Mouse (Mus musculus) lung, embryonic 14.5 days (tissue): ENCODE data around the gene Fbxo42. TPM values are rescaled to one million over a fixed set of nuclear protein-coding genes. Genes with fewer than 3 reads are reported as not detected.
A peak's percentile ranks its signal among the peaks of the same experiment; 100 is the strongest.

Experiments
- ATAC-seq: fragments of 200-750 bp; cut with Nextera tagmentation; 2 replicates; pipeline ENCODE4 v1.8.0; 2017; ENCODE audit warnings: mild to moderate bottlenecking, moderate TSS enrichment, moderate library complexity; ENCODE audit not compliant: insufficient read depth
- DNase-seq: peaks from one replicate; pipeline ENCODE4 v3.0.0-alpha.2; 2015
- H3K27ac ChIP-seq: fragments of 300-500 bp; sonication (generic); 2 replicates; pipeline ENCODE4 v1.5.1; 2014; ENCODE audit warnings: low read depth, mild to moderate bottlenecking, moderate library complexity
- H3K27me3 ChIP-seq: fragments of 300-500 bp; sonication (generic); 2 replicates; pipeline ENCODE4 v1.6.1; 2014; ENCODE audit warnings: low read length, control low read depth; ENCODE audit not compliant: insufficient read depth
- H3K36me3 ChIP-seq: fragments of 300-500 bp; sonication (generic); 2 replicates; pipeline ENCODE4 v1.6.1; 2014; ENCODE audit warnings: control low read depth; ENCODE audit not compliant: insufficient read depth
- H3K4me1 ChIP-seq: fragments of 300-500 bp; sonication (generic); 2 replicates; pipeline ENCODE4 v1.6.1; 2014; ENCODE audit warnings: antibody characterized with exemption, control low read depth; ENCODE audit not compliant: insufficient read depth
- H3K4me2 ChIP-seq: fragments of 300-500 bp; sonication (generic); 2 replicates; pipeline ENCODE4 v1.6.1; 2014; ENCODE audit warnings: mild to moderate bottlenecking
- H3K4me3 ChIP-seq: fragments of 300-500 bp; sonication (generic); 2 replicates; pipeline ENCODE4 v1.5.1; 2014; ENCODE audit warnings: low read depth, low read length
- H3K9ac ChIP-seq: fragments of 300-500 bp; sonication (generic); 2 replicates; pipeline ENCODE4 v1.6.1; 2014
- H3K9me3 ChIP-seq: fragments of 300-500 bp; sonication (generic); 2 replicates; pipeline ENCODE4 v1.6.1; 2016; ENCODE audit warnings: low read depth, low read length, control low read depth
- CTCF ChIP-seq: IDR thresholded peaks from 2 replicates; pipeline ENCODE4 v1.5.1; 2016; ENCODE audit warnings: antibody characterized with exemption, low read depth
- WGBS: fragments of 180-500 bp; shearing (Covaris S2); extraction: QIAGEN DNeasy Blood & Tissue Kit; methylation state at CpG from one replicate; pipeline ENCODE4 v1.1.7; 2014; 5-methylcytosine and 5-hydroxymethylcytosine counted together
- polyA plus RNA-seq: library from polyadenylated mRNA; unstranded; fragments of >200 nt; fragmentation: Nextera tagmentation; extraction: Ambion mirVana; gene quantifications from 2 replicates; pipeline ENCODE4 v1.2.1, GENCODE M21; 2014

Fbxo42 gene
- polyA plus RNA-seq, 1 experiment from 2014 or later = 28.6 TPM

GRCm38 (mm10) chr4:141248614-141248978 lies 100.9 kb downstream of the Fbxo42 start:
- WGBS = 19% methylated on average over 11 of the region's 11 CpGs
- Histone ChIP-seq H3K9ac (no peak overlapping the region), H3K27me3 (peaks cover 37% of the 10 kb centered on the region), H3K4me1 (peaks cover 29% of the 10 kb centered on the region), H3K27ac (no peak overlapping the region), H3K9me3 (no peaks in the 10 kb centered on the region), H3K4me2 (peak overlapping the region; percentile 69), H3K36me3 (0 out of 2 replicates have a peak, but pooled peaks cover 17% of the 10 kb centered on the region), H3K4me3 (peak overlapping the region; percentile 38)
- TF ChIP-seq CTCF = no peak
- DNase-seq (no peak), ATAC-seq (0 out of 2 replicates have a peak, but pooled peaks have one; percentile 1)

DNA sequence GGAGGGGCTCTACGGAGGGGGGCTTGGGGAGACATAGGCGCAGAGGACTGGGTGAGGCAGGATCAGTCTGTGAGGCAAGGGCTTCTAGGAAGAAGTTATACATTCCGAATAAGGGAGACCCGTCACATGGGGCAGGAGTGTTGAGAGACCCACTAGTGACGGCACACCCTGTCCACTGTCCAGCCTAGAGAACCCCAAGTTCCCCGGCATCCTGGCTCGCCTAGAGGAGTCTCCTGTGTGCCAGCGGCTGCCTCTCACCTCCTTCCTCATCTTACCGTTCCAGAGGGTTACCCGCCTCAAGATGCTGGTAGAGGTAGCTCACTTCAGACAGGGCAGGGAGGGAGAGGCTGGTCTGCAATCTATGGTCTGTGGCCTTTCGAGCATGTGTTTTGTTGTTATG lies 101.7 kb downstream of the Fbxo42 start:
- Histone ChIP-seq H3K27ac (no peak overlapping the region), H3K9ac (no peak overlapping the region), H3K27me3 (peaks cover 37% of the 10 kb centered on the region), H3K4me1 (peaks cover 23% of the 10 kb centered on the region), H3K4me3 (no peak overlapping the region), H3K9me3 (no peaks in the 10 kb centered on the region), H3K36me3 (peaks cover 19% of the 10 kb centered on the region; the same call in 1 of the 2 replicates), H3K4me2 (no peak overlapping the region)
- no peak for ATAC-seq
- DNase-seq = no peak
- 80% methylated on average over 11 of the region's 11 CpGs for WGBS
- TF ChIP-seq CTCF = no peak

DNA sequence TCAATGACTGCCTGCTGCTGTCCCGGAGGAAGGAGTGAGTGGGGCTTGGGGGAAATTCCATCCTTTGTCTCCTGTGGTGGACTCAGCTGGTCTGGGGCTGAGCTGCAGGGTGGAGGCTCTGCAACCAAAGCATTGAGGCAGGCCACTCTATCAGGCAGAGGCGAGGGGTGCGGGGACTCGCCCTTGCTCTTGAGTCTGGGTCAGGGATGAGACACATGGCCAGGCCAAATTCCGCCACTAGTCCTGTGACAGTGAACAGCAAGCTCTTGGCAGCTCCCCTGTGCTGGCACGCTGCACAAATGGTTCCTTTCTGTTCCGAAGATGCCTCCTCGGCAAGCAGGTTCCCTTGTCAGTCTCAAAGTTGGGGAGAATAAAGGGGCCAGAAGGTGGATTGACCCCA lies 103.4 kb downstream of the Fbxo42 start:
- H3K9ac ChIP-seq = no peak overlapping the region
- peaks cover 11% of the 10 kb centered on the region; the same call in 1 of the 2 replicates for H3K4me1 ChIP-seq
- H3K27me3 ChIP-seq = peaks cover 33% of the 10 kb centered on the region
- TF ChIP-seq CTCF = no peak
- no peak overlapping the region for H3K4me3 ChIP-seq
- no peak for ATAC-seq
- H3K9me3 ChIP-seq = no peaks in the 10 kb centered on the region
- WGBS = 79% methylated on average over 8 of the region's 8 CpGs
- no peak overlapping the region for H3K27ac ChIP-seq
- peaks cover 25% of the 10 kb centered on the region; the same call in 1 of the 2 replicates for H3K36me3 ChIP-seq
- no peak for DNase-seq
- H3K4me2 ChIP-seq = no peak overlapping the region

- peak; percentile 28 for TF ChIP-seq CTCF
- Histone ChIP-seq H3K4me1 (peaks cover 3% of the 10 kb centered on the region; the same call in 1 of the 2 replicates), H3K9me3 (no peaks in the 10 kb centered on the region), H3K4me2 (no peak overlapping the region), H3K27ac (no peak overlapping the region), H3K36me3 (peaks cover 28% of the 10 kb centered on the region; the same call in 1 of the 2 replicates), H3K4me3 (no peak overlapping the region), H3K27me3 (peaks cover 19% of the 10 kb centered on the region), H3K9ac (no peak overlapping the region)
- DNase-seq = no peak
- WGBS = 66% methylated on average over 2 of the region's 2 CpGs
- no peak for ATAC-seq
Observed at GRCm38 (mm10) chr4:141252641-141253040, 104.9 kb downstream of the Fbxo42 start.

Other genes starting within 250 kb of the Fbxo42 start
- 1.1 and 1.8 TPM in 2 replicates for gene Padi2, start 241.6 kb upstream of the Fbxo42 start, polyA plus RNA-seq
- gene Sdhb, start 186.7 kb upstream of the Fbxo42 start, polyA plus RNA-seq = 382 and 392 TPM in 2 replicates
- gene Atp13a2, start 161.0 kb upstream of the Fbxo42 start, polyA plus RNA-seq = 34.0 and 37.2 TPM in 2 replicates
- 517 and 566 TPM in 2 replicates for gene Mfap2, start 137.5 kb upstream of the Fbxo42 start, polyA plus RNA-seq
- 7.4 and 9.8 TPM in 2 replicates for gene Crocc, start 87.4 kb upstream of the Fbxo42 start, polyA plus RNA-seq
- gene Necap2, start 69.6 kb upstream of the Fbxo42 start, polyA plus RNA-seq = 88.9 and 93.6 TPM in 2 replicates
- 0.20 and 0.34 TPM in 2 replicates for gene Spata21, start 59.6 kb upstream of the Fbxo42 start, polyA plus RNA-seq
- gene Szrd1, start 8.1 kb upstream of the Fbxo42 start, polyA plus RNA-seq = 29.8 and 32.5 TPM in 2 replicates
- 5.3 and 6.3 TPM in 2 replicates for gene Rsg1, start 66.0 kb downstream of the Fbxo42 start, polyA plus RNA-seq
- gene Arhgef19, start 91.6 kb downstream of the Fbxo42 start, polyA plus RNA-seq = 20.1 and 21.1 TPM in 2 replicates
- gene Epha2, start 153.3 kb downstream of the Fbxo42 start, polyA plus RNA-seq = 6.9 and 7.6 TPM in 2 replicates
- 3.2 and 4.2 TPM in 2 replicates for gene Fam131c, start 220.3 kb downstream of the Fbxo42 start, polyA plus RNA-seq